13 mouse cellular contexts compared by ENCODE assay signal in genomic region chr15:56451881-56452280, GRCm38 (mm10).
A peak's percentile ranks its signal among the peaks of the same experiment; 100 is the strongest.
DNase-seq lines count a peak whose midpoint lies in the region; ATAC-seq lines count a peak whose summit lies in the region.
"Had no signal": no experiment of that assay in that cellular context is flagged by ENCODE, and none has a peak within 500 bp of the region (broad histone marks: within the 10 kb centered on the region; RNA-seq: fewer than 3 reads in every experiment).

No protein-coding gene starts in this region.

- no peak for DNase-seq in cerebellum, adult 8-10 months
- peak; percentile 1 to 30 for DNase-seq in layer of hippocampus, adult 18-20 months (ENCODE audit: low spot score in 2 of 2)
- DNase-seq in layer of hippocampus, postnatal 10 days (ENCODE audit: low spot score in 2 of 2): no peak
- DNase-seq in right cerebral cortex, postnatal 36 days (ENCODE audit: low spot score in 2 of 2): peak; percentile 1 to 2
- no peak for DNase-seq in right cerebral cortex, postnatal 14 days
- peak; percentile 26 for DNase-seq in telencephalon, adult 2 months (ENCODE audit: low read depth, low spot score)
- no peak for DNase-seq in heart, adult 11 months
- DNase-seq: gastrocnemius, postnatal 25 days; kidney, postnatal 10 days; liver, embryonic 13.5 days; spleen, adult 18-20 months had no signal

- ATAC-seq in cerebellum, adult (ENCODE audit: insufficient number of reproducible peaks, low FRiP score, low TSS enrichment): peak; percentile 56; the same call in 1 of the 2 replicates
- ATAC-seq: intestine, postnatal 0 days had no signal

Comparison
In these comparisons a context has a peak if more than half of its experiments do, and no peak if none do; other contexts are left out.
1. DNase-seq: peak in layer of hippocampus, adult 18-20 months (2 of 2), right cerebral cortex, postnatal 36 days (2 of 2) and telencephalon, adult 2 months (single experiment); none in cerebellum, adult 8-10 months (single experiment), layer of hippocampus, postnatal 10 days (0 of 2), right cerebral cortex, postnatal 14 days (single experiment) and heart, adult 11 months (single experiment).